Mouse (Mus musculus): ENCODE data around the gene Gpatch1. TPM values are rescaled to one million over a fixed set of nuclear protein-coding genes. Genes with fewer than 3 reads are reported as not detected.

Gene Gpatch1
- polyA plus RNA-seq, 1 experiment: 14.8 TPM

DNA sequence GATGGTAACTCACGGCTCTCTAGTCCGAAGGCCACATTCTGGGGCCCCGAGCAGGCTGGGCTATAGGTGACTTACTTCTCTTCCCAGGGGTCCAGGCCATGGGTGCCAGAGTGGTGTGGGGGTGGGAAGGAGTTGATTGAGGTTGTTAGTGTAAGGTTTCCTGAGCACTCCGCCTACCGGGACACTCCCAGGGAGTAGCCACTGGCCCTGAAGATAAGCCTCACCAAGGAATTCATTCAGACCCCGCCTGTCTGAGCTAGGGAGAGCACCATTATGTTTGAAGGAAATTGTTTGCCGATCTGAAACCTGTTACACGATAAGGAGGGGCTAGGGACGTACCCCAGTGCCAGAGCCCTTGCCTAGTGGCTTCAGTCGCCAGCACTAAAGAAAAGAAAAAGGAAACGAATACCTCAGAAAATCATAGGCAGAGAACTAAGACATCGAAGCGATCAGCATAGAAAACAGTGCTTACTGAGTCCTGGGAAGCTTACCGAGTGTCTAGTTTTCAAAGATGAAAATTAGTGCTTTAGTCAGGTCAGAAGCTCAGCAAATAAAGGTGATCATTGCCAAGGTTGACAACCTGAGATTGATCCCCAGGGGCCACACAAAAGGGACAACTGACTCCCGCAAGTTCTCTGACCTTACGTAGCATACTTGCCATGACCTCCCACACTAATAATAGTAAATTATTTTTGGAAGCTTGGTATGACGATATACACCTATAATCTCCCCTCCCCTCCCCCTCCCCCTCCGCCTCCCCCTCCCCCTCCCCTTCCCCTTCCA is 29.9 kb upstream of the Gpatch1 start:
- DNase-seq (ENCODE audit: low read depth): no peak
- TF ChIP-seq POLR2A (IDR thresholded peaks at IDR 0.05; ENCODE audit: borderline replicate concordance, extremely low read depth, insufficient read depth, insufficient read length, poor library complexity, severe bottlenecking) (no peak), CTCF (IDR thresholded peaks at IDR 0.05; ENCODE audit: borderline replicate concordance, extremely low read depth, insufficient read depth, insufficient read length) (no peak)

DNA sequence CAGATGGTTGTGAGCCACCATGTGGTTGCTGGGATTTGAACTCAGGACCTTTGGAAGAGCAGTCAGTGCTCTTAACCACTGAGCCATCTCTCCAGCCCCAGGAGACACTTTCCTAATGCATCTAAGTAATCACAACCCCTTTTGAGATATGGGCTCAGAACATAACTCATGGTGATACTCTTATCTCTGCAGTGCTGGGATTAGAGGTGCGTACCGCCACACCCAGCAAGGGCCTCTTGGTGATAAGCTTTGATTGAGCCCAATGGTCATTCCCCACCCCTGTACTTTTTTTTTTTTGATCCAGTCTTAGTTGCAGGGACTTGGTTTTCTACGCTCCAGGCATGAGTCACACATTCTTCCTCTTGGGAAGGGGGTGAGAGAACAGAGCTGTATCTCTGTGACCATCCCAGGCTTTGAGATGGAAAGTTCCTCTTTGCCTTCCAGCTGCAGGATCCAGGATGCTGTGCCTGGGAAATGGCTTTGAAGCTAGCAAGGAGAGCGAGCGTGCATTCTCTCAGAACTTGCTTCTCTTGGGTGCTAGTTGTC is 26.6 kb upstream of the Gpatch1 start:
- no peak for DNase-seq (ENCODE audit: low read depth)
- TF ChIP-seq CTCF (IDR thresholded peaks at IDR 0.05; ENCODE audit: borderline replicate concordance, extremely low read depth, insufficient read depth, insufficient read length): no peak
- no peak for TF ChIP-seq POLR2A (IDR thresholded peaks at IDR 0.05; ENCODE audit: borderline replicate concordance, extremely low read depth, insufficient read depth, insufficient read length, poor library complexity, severe bottlenecking)

- TF ChIP-seq CTCF (IDR thresholded peaks at IDR 0.05; ENCODE audit: borderline replicate concordance, extremely low read depth, insufficient read depth, insufficient read length) (no peak), POLR2A (IDR thresholded peaks at IDR 0.05; ENCODE audit: borderline replicate concordance, extremely low read depth, insufficient read depth, insufficient read length, poor library complexity, severe bottlenecking) (no peak)
- DNase-seq (ENCODE audit: low read depth): no peak
These were observed 24.3 kb upstream of the Gpatch1 start for GRCm38 (mm10) chr7:35342498-35342897.

DNA sequence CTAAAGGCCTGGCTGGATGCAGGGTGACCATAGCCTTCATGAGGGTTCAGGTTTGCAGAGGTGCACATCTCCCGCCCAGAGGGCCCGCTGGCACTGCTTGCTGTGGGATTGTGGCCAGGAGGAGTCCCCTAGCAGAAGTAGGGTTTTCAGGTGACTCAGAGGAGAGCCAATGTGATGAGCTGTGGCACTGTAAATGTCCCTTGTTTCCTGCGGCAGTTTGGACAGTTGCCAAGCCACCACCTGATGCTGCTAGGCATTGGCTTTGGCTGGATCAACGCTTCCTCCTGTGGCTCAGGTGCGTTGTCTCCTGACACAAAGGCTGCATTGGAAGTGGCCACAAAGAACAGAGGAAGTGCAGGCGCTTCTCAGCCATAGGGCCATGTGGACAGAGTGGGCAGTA is 23.0 kb upstream of the Gpatch1 start:
- TF ChIP-seq POLR2A (IDR thresholded peaks at IDR 0.05; ENCODE audit: borderline replicate concordance, extremely low read depth, insufficient read depth, insufficient read length, poor library complexity, severe bottlenecking) (no peak), CTCF (IDR thresholded peaks at IDR 0.05; ENCODE audit: borderline replicate concordance, extremely low read depth, insufficient read depth, insufficient read length) (no peak)
- DNase-seq (ENCODE audit: low read depth): no peak

GRCm38 (mm10) chr7:35340196-35340595 is 22.0 kb upstream of the Gpatch1 start:
- TF ChIP-seq POLR2A (IDR thresholded peaks at IDR 0.05; ENCODE audit: borderline replicate concordance, extremely low read depth, insufficient read depth, insufficient read length, poor library complexity, severe bottlenecking) (no peak), CTCF (IDR thresholded peaks at IDR 0.05; ENCODE audit: borderline replicate concordance, extremely low read depth, insufficient read depth, insufficient read length) (no peak)
- no peak for DNase-seq (ENCODE audit: low read depth)

DNA sequence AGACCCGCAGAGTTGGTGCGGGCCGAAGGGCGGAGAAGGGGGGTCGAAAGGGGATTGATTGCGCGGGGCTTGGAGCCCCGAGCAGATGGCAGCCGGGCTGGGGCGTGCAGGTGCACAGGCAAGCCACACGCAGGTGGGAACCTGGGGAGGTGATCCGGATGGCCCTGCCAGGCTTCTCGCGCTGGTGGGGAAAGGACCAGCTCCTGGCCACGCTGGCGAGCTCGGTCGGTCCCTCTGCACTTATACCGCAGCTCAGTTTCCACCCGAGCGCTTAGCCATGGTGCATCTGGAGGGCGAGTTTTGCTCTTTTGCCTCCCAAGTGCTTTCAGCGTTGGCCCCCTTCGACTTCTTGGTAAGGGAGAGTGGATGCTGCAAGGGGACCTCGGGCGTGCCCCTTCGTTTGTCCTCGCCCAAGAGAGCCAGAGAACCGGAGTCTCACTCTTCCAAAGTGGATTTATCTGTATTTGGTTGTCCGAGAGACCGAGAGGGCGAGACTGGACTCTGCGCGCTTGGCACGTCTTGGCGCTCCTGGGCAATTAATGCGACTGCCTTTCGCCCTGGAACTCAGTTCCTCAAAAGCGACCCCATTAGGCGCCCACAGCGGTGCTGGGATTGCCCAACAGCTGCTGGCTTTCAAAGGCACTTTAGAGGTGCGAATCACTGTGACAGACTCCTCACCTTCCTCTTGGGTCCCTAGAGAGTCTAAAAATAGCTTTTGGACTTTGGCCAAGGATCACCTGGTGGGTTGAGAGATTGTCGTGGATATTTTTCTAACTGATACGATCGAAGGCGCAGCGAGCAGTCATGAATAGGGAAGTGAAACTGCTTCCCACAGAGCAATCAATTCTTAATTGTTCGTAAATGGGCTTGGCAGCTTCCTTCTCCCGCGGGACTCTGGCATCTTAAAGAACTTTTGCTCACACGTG is 16.6 kb upstream of the Gpatch1 start:
- TF ChIP-seq POLR2A (IDR thresholded peaks at IDR 0.05; ENCODE audit: borderline replicate concordance, extremely low read depth, insufficient read depth, insufficient read length, poor library complexity, severe bottlenecking) (no peak), CTCF (IDR thresholded peaks at IDR 0.05; ENCODE audit: borderline replicate concordance, extremely low read depth, insufficient read depth, insufficient read length) (no peak)
- peak; percentile 45 for DNase-seq (ENCODE audit: low read depth)

GRCm38 (mm10) chr7:35333692-35334526 is 15.7 kb upstream of the Gpatch1 start, which contains the start of gene Rhpn2:
TSS of gene Rhpn2 (plus strand) at chr7:35334170.
- peak; percentile 99 for DNase-seq (ENCODE audit: low read depth)
- no peak for TF ChIP-seq POLR2A (IDR thresholded peaks at IDR 0.05; ENCODE audit: borderline replicate concordance, extremely low read depth, insufficient read depth, insufficient read length, poor library complexity, severe bottlenecking)
- no peak for TF ChIP-seq CTCF (IDR thresholded peaks at IDR 0.05; ENCODE audit: borderline replicate concordance, extremely low read depth, insufficient read depth, insufficient read length)

DNA sequence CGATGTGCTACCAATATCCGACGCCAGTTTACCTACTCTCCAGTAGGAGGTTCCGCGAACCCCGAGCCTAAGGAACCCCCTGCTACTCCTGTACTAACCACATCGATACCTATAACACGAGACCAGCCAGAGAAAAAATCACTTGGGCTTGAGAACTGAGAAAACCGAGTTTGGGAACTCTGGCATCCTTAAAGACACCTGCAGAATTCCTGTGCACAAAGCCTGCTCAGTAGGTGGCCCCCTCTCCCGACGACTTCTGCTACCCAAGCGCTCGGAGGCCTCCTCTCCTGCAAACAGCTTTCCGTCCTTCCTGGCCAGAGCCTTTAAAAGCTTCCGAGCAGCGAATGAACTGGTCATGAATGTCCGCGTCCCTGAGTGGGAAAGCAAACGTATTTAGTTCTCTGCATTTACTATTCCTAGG is 15.0 kb upstream of the Gpatch1 start:
- peak; percentile 74 for DNase-seq (ENCODE audit: low read depth)
- TF ChIP-seq POLR2A (IDR thresholded peaks at IDR 0.05; ENCODE audit: borderline replicate concordance, extremely low read depth, insufficient read depth, insufficient read length, poor library complexity, severe bottlenecking) (no peak), CTCF (IDR thresholded peaks at IDR 0.05; ENCODE audit: borderline replicate concordance, extremely low read depth, insufficient read depth, insufficient read length) (no peak; the same call in 1 of the 2 replicates)

DNA sequence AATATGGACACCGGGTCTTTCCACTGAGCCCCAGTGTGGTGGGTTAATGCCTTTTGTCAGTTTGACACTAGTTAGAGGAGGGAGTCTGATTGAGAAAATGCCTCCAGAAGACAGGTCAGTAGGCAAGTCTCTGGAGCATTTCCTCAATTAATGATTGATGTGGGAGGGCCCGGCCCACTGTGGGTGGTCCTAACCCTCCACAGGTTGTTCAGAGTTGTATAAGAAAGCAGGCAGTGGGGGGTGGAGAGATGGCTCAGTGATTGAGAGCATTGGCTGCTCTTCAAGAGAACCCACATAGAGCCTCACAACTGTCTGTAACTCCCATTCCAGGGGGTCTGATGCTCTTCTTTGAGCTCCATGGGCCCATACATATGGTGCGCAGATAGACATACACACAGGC is 13.3 kb upstream of the Gpatch1 start:
- TF ChIP-seq POLR2A (IDR thresholded peaks at IDR 0.05; ENCODE audit: borderline replicate concordance, extremely low read depth, insufficient read depth, insufficient read length, poor library complexity, severe bottlenecking) (no peak), CTCF (IDR thresholded peaks at IDR 0.05; ENCODE audit: borderline replicate concordance, extremely low read depth, insufficient read depth, insufficient read length) (no peak)
- DNase-seq (ENCODE audit: low read depth): no peak

GRCm38 (mm10) chr7:35322732-35323420 is 4.6 kb upstream of the Gpatch1 start:
- TF ChIP-seq CTCF (IDR thresholded peaks at IDR 0.05; ENCODE audit: borderline replicate concordance, extremely low read depth, insufficient read depth, insufficient read length) (no peak), POLR2A (IDR thresholded peaks at IDR 0.05; ENCODE audit: borderline replicate concordance, extremely low read depth, insufficient read depth, insufficient read length, poor library complexity, severe bottlenecking) (no peak)
- peak; percentile 44 for DNase-seq (ENCODE audit: low read depth)

All from brain, embryonic 14.5 days (tissue).